Mouse (Mus musculus): Measurements from ENCODE around the gene Atp9a. TPM values are rescaled to one million over a fixed set of nuclear protein-coding genes. Genes with fewer than 3 reads are reported as not detected.

Atp9a gene
- polyA plus RNA-seq, 1 experiment: 41.6 TPM

DNA sequence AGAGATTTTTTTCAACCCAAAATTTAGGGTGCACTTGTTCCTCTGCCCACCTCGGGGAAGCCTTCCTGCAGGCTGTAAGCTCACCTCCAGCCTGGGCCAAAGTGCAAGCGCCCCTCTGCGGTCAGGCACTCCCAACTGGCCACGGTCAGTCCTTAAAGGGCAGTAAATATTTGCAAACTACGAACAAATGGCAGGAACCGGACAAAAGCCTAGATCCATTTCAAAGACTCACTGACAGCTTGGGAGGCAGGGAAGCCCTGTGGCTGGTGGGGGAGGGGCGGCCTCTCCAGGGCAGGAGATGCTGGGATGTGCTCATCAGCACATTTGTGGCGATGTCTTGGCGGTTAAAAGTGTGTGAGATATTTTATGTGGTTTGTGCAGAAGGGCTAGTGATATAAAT lies 37.8 kb upstream of the Atp9a start:
- no peak overlapping the region for H3ac ChIP-seq (ENCODE audit: control insufficient read depth, insufficient read length)
- H3K27me3 ChIP-seq (ENCODE audit: control insufficient read depth, insufficient read depth, insufficient read length): peaks cover 10% of the 10 kb centered on the region
- H3K79me2 ChIP-seq (ENCODE audit: control insufficient read depth, insufficient read depth): no peaks in the 10 kb centered on the region
- H3K4me2 ChIP-seq (ENCODE audit: low read depth): no peak overlapping the region
- no peak overlapping the region for H3K4me3 ChIP-seq
- TF ChIP-seq E2F4 (IDR thresholded peaks at IDR 0.05; ENCODE audit: insufficient read depth) (no peak), CEBPB (IDR thresholded peaks at IDR 0.05; ENCODE audit: insufficient read depth, poor library complexity, severe bottlenecking) (no peak), MYOG (IDR thresholded peaks at IDR 0.05; ENCODE audit: control insufficient read depth in 1 of 3, insufficient read depth in 1 of 3, insufficient read length in 2 of 3, low read depth in 2 of 3) (no peak), POLR2A (IDR thresholded peaks at IDR 0.05; ENCODE audit: insufficient read length, low read depth) (no peak), MAX (IDR thresholded peaks at IDR 0.05; ENCODE audit: low read depth) (no peak), USF1 (IDR thresholded peaks at IDR 0.05; ENCODE audit: low read depth) (no peak), SRF (IDR thresholded peaks at IDR 0.05; ENCODE audit: control insufficient read depth, insufficient read length, low read depth) (no peak), POLR2AphosphoS2 (IDR thresholded peaks at IDR 0.05; ENCODE audit: insufficient read length, low read depth) (no peak), REST (IDR thresholded peaks at IDR 0.05; ENCODE audit: insufficient read depth, insufficient read length) (no peak), MYOD1 (IDR thresholded peaks at IDR 0.05; ENCODE audit: control insufficient read depth in 1 of 3, insufficient read length in 2 of 3, low read depth in 2 of 3) (no peak), TCF3 (IDR thresholded peaks at IDR 0.05; ENCODE audit: insufficient read length, low read depth) (no peak), TCF12 (IDR thresholded peaks at IDR 0.05; ENCODE audit: insufficient read depth, poor library complexity, severe bottlenecking) (no peak)
- no peaks in the 10 kb centered on the region for H3K36me3 ChIP-seq (ENCODE audit: control insufficient read depth, insufficient read depth)

DNA sequence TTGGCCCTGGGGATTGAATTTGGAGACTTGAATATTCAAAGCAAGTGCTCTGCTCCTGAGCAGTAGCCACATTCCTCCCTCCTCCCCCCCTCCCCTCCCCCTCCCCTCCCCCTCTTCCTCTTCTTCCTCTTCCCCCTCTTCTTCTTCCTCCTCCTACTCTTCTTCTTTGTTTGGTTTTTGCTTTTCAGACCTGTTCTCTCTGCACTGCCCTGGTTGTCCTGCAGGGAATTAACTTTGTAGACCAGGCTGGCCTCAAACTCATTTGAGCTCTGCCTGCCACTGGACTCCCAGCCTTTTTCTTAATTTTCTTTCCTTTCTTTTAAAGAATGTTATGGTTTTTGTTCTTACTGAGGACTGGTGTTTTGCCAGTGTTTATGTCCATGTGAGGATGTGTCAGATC lies 35.3 kb upstream of the Atp9a start:
- Histone ChIP-seq H3K4me3 (no peak overlapping the region), H3K4me2 (ENCODE audit: low read depth) (no peak overlapping the region), H3K79me2 (ENCODE audit: control insufficient read depth, insufficient read depth) (no peaks in the 10 kb centered on the region), H3ac (ENCODE audit: control insufficient read depth, insufficient read length) (no peak overlapping the region), H3K27me3 (ENCODE audit: control insufficient read depth, insufficient read depth, insufficient read length) (peaks cover 15% of the 10 kb centered on the region), H3K36me3 (ENCODE audit: control insufficient read depth, insufficient read depth) (no peaks in the 10 kb centered on the region)
- TF ChIP-seq TCF3 (IDR thresholded peaks at IDR 0.05; ENCODE audit: insufficient read length, low read depth): no peak
- TF ChIP-seq MYOG (IDR thresholded peaks at IDR 0.05; ENCODE audit: control insufficient read depth in 1 of 3, insufficient read depth in 1 of 3, insufficient read length in 2 of 3, low read depth in 2 of 3): no peak
- no peak for TF ChIP-seq TCF12 (IDR thresholded peaks at IDR 0.05; ENCODE audit: insufficient read depth, poor library complexity, severe bottlenecking)
- no peak for TF ChIP-seq POLR2A (IDR thresholded peaks at IDR 0.05; ENCODE audit: insufficient read length, low read depth)
- TF ChIP-seq USF1 (IDR thresholded peaks at IDR 0.05; ENCODE audit: low read depth): no peak
- no peak for TF ChIP-seq POLR2AphosphoS2 (IDR thresholded peaks at IDR 0.05; ENCODE audit: insufficient read length, low read depth)
- no peak for TF ChIP-seq MAX (IDR thresholded peaks at IDR 0.05; ENCODE audit: low read depth)
- no peak for TF ChIP-seq CEBPB (IDR thresholded peaks at IDR 0.05; ENCODE audit: insufficient read depth, poor library complexity, severe bottlenecking)
- TF ChIP-seq E2F4 (IDR thresholded peaks at IDR 0.05; ENCODE audit: insufficient read depth): no peak
- TF ChIP-seq SRF (IDR thresholded peaks at IDR 0.05; ENCODE audit: control insufficient read depth, insufficient read length, low read depth): no peak

DNA sequence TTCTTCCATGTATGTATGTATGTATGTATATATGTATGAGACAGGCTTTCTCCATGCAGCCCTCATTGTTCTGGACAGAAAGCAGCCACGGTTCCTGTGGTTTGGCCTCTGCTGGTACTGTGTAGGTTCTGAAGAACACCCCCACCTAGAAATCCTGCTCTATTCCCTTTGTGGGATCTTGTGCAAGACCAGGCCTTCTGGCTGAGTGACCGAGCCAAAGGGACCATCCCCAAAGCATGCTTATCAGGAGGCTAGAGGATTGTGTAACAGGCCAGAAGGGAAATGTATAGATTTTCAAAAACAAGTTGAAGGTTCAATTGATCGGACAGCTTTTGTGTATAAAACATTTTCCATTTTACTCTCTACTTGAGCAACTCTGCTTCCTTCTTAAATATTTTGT lies 34.0 kb upstream of the Atp9a start:
- TF ChIP-seq USF1 (IDR thresholded peaks at IDR 0.05; ENCODE audit: low read depth): no peak
- TF ChIP-seq SRF (IDR thresholded peaks at IDR 0.05; ENCODE audit: control insufficient read depth, insufficient read length, low read depth): no peak
- no peak for TF ChIP-seq MYOD1 (IDR thresholded peaks at IDR 0.05; ENCODE audit: control insufficient read depth in 1 of 3, insufficient read length in 2 of 3, low read depth in 2 of 3)
- TF ChIP-seq TCF3 (IDR thresholded peaks at IDR 0.05; ENCODE audit: insufficient read length, low read depth): no peak
- no peak for TF ChIP-seq CEBPB (IDR thresholded peaks at IDR 0.05; ENCODE audit: insufficient read depth, poor library complexity, severe bottlenecking)
- no peak for TF ChIP-seq POLR2A (IDR thresholded peaks at IDR 0.05; ENCODE audit: insufficient read length, low read depth)
- TF ChIP-seq POLR2AphosphoS2 (IDR thresholded peaks at IDR 0.05; ENCODE audit: insufficient read length, low read depth): no peak
- no peak for TF ChIP-seq TCF12 (IDR thresholded peaks at IDR 0.05; ENCODE audit: insufficient read depth, poor library complexity, severe bottlenecking)
- no peak for TF ChIP-seq E2F4 (IDR thresholded peaks at IDR 0.05; ENCODE audit: insufficient read depth)
- TF ChIP-seq REST (IDR thresholded peaks at IDR 0.05; ENCODE audit: insufficient read depth, insufficient read length): no peak
- TF ChIP-seq MAX (IDR thresholded peaks at IDR 0.05; ENCODE audit: low read depth): no peak
- no peak for TF ChIP-seq MYOG (IDR thresholded peaks at IDR 0.05; ENCODE audit: control insufficient read depth in 1 of 3, insufficient read depth in 1 of 3, insufficient read length in 2 of 3, low read depth in 2 of 3)
- Histone ChIP-seq H3K4me3 (no peak overlapping the region), H3K79me2 (ENCODE audit: control insufficient read depth, insufficient read depth) (no peaks in the 10 kb centered on the region), H3K4me2 (ENCODE audit: low read depth) (no peak overlapping the region), H3K27me3 (ENCODE audit: control insufficient read depth, insufficient read depth, insufficient read length) (peaks cover 5% of the 10 kb centered on the region), H3ac (ENCODE audit: control insufficient read depth, insufficient read length) (no peak overlapping the region), H3K36me3 (ENCODE audit: control insufficient read depth, insufficient read depth) (no peaks in the 10 kb centered on the region)

DNA sequence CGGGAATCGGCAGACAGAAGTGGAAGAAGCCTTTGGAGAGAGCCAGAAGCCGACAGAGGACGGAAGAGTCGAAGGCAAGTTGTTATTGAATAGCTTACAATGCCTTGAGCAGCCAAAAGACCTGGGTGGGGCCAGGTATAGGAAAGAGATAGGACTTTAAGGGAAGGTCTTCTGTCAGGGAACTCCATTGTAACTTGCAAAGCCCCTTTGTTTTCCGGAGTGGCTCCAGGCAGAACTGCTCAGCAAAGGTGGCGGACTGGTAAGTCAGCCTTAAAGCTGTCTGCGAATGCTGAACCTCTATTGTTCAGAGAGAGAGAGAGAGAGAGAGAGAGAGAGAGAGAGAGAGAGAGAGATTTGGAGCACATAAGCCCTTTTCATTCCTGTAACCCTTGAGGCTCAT lies 27.1 kb upstream of the Atp9a start:
- Histone ChIP-seq H3K4me2 (ENCODE audit: low read depth) (no peak overlapping the region), H3K36me3 (ENCODE audit: control insufficient read depth, insufficient read depth) (no peaks in the 10 kb centered on the region), H3K4me3 (no peak overlapping the region), H3K79me2 (ENCODE audit: control insufficient read depth, insufficient read depth) (no peaks in the 10 kb centered on the region), H3K27me3 (ENCODE audit: control insufficient read depth, insufficient read depth, insufficient read length) (peaks cover 44% of the 10 kb centered on the region), H3ac (ENCODE audit: control insufficient read depth, insufficient read length) (no peak overlapping the region)
- no peak for TF ChIP-seq REST (IDR thresholded peaks at IDR 0.05; ENCODE audit: insufficient read depth, insufficient read length)
- TF ChIP-seq MYOD1 (IDR thresholded peaks at IDR 0.05; ENCODE audit: control insufficient read depth in 1 of 3, insufficient read length in 2 of 3, low read depth in 2 of 3): no peak
- TF ChIP-seq TCF3 (IDR thresholded peaks at IDR 0.05; ENCODE audit: insufficient read length, low read depth): no peak
- TF ChIP-seq POLR2A (IDR thresholded peaks at IDR 0.05; ENCODE audit: insufficient read length, low read depth): no peak
- TF ChIP-seq USF1 (IDR thresholded peaks at IDR 0.05; ENCODE audit: low read depth): no peak
- no peak for TF ChIP-seq E2F4 (IDR thresholded peaks at IDR 0.05; ENCODE audit: insufficient read depth)
- TF ChIP-seq MAX (IDR thresholded peaks at IDR 0.05; ENCODE audit: low read depth): no peak
- TF ChIP-seq SRF (IDR thresholded peaks at IDR 0.05; ENCODE audit: control insufficient read depth, insufficient read length, low read depth): no peak
- TF ChIP-seq TCF12 (IDR thresholded peaks at IDR 0.05; ENCODE audit: insufficient read depth, poor library complexity, severe bottlenecking): no peak
- no peak for TF ChIP-seq CEBPB (IDR thresholded peaks at IDR 0.05; ENCODE audit: insufficient read depth, poor library complexity, severe bottlenecking)
- TF ChIP-seq MYOG (IDR thresholded peaks at IDR 0.05; ENCODE audit: control insufficient read depth in 1 of 3, insufficient read depth in 1 of 3, insufficient read length in 2 of 3, low read depth in 2 of 3): no peak

All from myocyte (in vitro differentiated cells).